11 mouse cellular contexts compared by ENCODE assay signal in the genomic region with DNA sequence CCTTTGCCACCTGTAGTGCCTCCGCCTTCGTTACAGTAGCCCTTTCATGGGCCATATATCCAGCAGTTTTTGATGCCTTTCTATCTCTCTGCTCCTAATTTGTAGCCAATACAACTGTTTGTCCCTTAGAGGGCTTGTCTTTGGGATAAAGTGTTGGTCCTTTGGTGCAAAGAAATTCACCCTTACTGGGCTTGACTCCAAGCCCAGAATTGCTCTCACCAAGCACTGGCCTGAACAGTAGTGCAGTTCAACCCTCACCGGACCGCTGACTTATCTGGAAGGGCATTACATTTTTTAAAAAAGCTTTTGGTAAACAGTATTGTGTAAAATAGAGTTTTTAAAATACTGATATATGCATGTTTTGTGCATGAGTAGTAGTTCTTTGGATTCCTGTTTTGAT.
"Had no signal": no experiment of that assay in that cellular context is flagged by ENCODE, and none has a peak within 500 bp of the region (broad histone marks: within the 10 kb centered on the region; RNA-seq: fewer than 3 reads in every experiment).

No protein-coding gene starts in this region.

- DNase-seq: liver, postnatal 0 days; lung, adult 2 months; lung, postnatal 14 days; lung, postnatal 36 days; right cerebral cortex, postnatal 14 days; thymus, adult 2 months; thymus, postnatal 25 days; thymus, postnatal 4 days had no signal

- ATAC-seq: liver, postnatal 0 days; lung, postnatal 0 days; midbrain, embryonic 13.5 days; midbrain, embryonic 15.5 days had no signal
